Mouse (Mus musculus): Measurements from ENCODE around the gene Chmp3. TPM values are rescaled to one million over a fixed set of nuclear protein-coding genes. Genes with fewer than 3 reads are reported as not detected.
A peak's percentile ranks its signal among the peaks of the same experiment; 100 is the strongest.

Gene Chmp3
- polyA plus RNA-seq, 1 experiment from 2014 or later, result 53.6 TPM

DNA sequence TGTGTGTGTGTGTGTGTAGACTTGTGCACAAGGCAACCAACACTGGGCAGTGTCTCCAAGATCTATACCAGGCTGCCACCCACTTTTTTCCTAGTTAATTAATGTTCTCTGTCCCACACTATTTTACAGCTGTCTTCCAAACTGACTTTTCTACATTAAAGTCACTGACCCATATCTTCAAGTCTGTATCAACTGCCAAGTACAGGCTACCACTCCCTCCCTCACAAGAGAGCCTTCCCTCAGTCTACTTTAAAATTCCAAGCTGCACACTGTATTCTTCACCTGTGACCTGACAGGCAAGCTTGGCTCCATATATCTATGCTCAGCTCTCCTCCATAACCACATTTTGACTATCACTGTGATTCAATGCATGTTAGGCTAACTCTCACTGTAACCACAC is 69.6 kb downstream of the Chmp3 start:
- H3K4me3 ChIP-seq (ENCODE audit: low read depth, low read length), result no peak overlapping the region
- no peaks in the 10 kb centered on the region for H3K4me1 ChIP-seq (ENCODE audit: control insufficient read depth, insufficient read depth, low read length)
- no peak for DNase-seq (ENCODE audit: low spot score)
- no peak overlapping the region for H3K9ac ChIP-seq (replicated peaks; ENCODE audit: low read length)
- H3K9me3 ChIP-seq (replicated peaks; ENCODE audit: control insufficient read depth, low read length), result no peaks in the 10 kb centered on the region
- H3K27me3 ChIP-seq (ENCODE audit: control insufficient read depth, insufficient read depth, low read length), result no peaks in the 10 kb centered on the region
- no peak overlapping the region for H3K4me2 ChIP-seq (ENCODE audit: low read depth, low read length)
- ATAC-seq (replicated peaks; ENCODE audit: insufficient number of reproducible peaks, low FRiP score, low TSS enrichment, low read depth), result no peak
- H3K27ac ChIP-seq (replicated peaks; ENCODE audit: low read depth, low read length), result no peak overlapping the region
- peaks cover 3% of the 10 kb centered on the region for H3K36me3 ChIP-seq (replicated peaks; ENCODE audit: control insufficient read depth, insufficient read depth, low read depth, low read length)

- Histone ChIP-seq H3K27me3 (ENCODE audit: control insufficient read depth, insufficient read depth, low read length) (no peaks in the 10 kb centered on the region), H3K4me1 (ENCODE audit: control insufficient read depth, insufficient read depth, low read length) (no peaks in the 10 kb centered on the region), H3K9ac (replicated peaks; ENCODE audit: low read length) (no peak overlapping the region), H3K9me3 (replicated peaks; ENCODE audit: control insufficient read depth, low read length) (no peaks in the 10 kb centered on the region), H3K27ac (replicated peaks; ENCODE audit: low read depth, low read length) (no peak overlapping the region), H3K4me3 (ENCODE audit: low read depth, low read length) (no peak overlapping the region), H3K36me3 (replicated peaks; ENCODE audit: control insufficient read depth, insufficient read depth, low read depth, low read length) (peaks cover 3% of the 10 kb centered on the region), H3K4me2 (ENCODE audit: low read depth, low read length) (no peak overlapping the region)
- no peak for DNase-seq (ENCODE audit: low spot score)
- no peak for ATAC-seq (replicated peaks; ENCODE audit: insufficient number of reproducible peaks, low FRiP score, low TSS enrichment, low read depth)
- 80% methylated on average over 5 of the region's 5 CpGs for WGBS
These were observed 73.4 kb downstream of the Chmp3 start for GRCm38 (mm10) chr6:71616959-71617358.

- 87% methylated on average over 5 of the region's 5 CpGs for WGBS
- no peak for ATAC-seq (replicated peaks; ENCODE audit: insufficient number of reproducible peaks, low FRiP score, low TSS enrichment, low read depth)
- H3K4me2 ChIP-seq (ENCODE audit: low read depth, low read length), result no peak overlapping the region
- H3K9me3 ChIP-seq (replicated peaks; ENCODE audit: control insufficient read depth, low read length), result no peaks in the 10 kb centered on the region
- H3K27ac ChIP-seq (replicated peaks; ENCODE audit: low read depth, low read length), result no peak overlapping the region
- no peak for DNase-seq (ENCODE audit: low spot score)
- H3K4me3 ChIP-seq (ENCODE audit: low read depth, low read length), result no peak overlapping the region
- no peaks in the 10 kb centered on the region for H3K4me1 ChIP-seq (ENCODE audit: control insufficient read depth, insufficient read depth, low read length)
- H3K27me3 ChIP-seq (ENCODE audit: control insufficient read depth, insufficient read depth, low read length), result no peaks in the 10 kb centered on the region
- no peak overlapping the region for H3K9ac ChIP-seq (replicated peaks; ENCODE audit: low read length)
- peaks cover 2% of the 10 kb centered on the region; the same call in 1 of the 2 replicates for H3K36me3 ChIP-seq (replicated peaks; ENCODE audit: control insufficient read depth, insufficient read depth, low read depth, low read length)
These were observed 78.0 kb downstream of the Chmp3 start for GRCm38 (mm10) chr6:71621551-71621950.

DNA sequence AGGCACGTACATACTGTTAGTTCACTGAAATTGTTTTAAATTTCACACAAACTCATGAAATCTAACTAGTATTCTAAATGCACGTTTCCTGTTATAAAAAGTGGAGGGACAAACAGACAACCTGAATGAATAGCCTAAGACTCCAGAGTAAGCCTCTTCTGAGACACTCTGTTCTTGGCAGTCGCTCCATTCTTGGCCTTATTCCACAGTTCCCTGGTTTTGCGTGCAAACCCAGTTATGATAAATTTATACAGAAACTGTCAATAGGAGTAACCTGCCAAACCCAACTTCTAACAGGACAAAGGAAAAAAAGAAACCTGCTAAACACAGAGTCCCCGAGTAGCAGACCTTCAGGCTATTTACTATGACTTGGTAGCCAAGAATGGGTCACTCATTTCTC is 78.4 kb downstream of the Chmp3 start:
- H3K4me2 ChIP-seq (ENCODE audit: low read depth, low read length), result no peak overlapping the region
- WGBS, result 89% methylated on average over 5 of the region's 5 CpGs
- DNase-seq (ENCODE audit: low spot score) (no peak), ATAC-seq (replicated peaks; ENCODE audit: insufficient number of reproducible peaks, low FRiP score, low TSS enrichment, low read depth) (no peak)
- H3K4me3 ChIP-seq (ENCODE audit: low read depth, low read length), result no peak overlapping the region
- H3K4me1 ChIP-seq (ENCODE audit: control insufficient read depth, insufficient read depth, low read length), result no peaks in the 10 kb centered on the region
- H3K9me3 ChIP-seq (replicated peaks; ENCODE audit: control insufficient read depth, low read length), result no peaks in the 10 kb centered on the region
- H3K27ac ChIP-seq (replicated peaks; ENCODE audit: low read depth, low read length), result no peak overlapping the region
- no peaks in the 10 kb centered on the region for H3K27me3 ChIP-seq (ENCODE audit: control insufficient read depth, insufficient read depth, low read length)
- H3K36me3 ChIP-seq (replicated peaks; ENCODE audit: control insufficient read depth, insufficient read depth, low read depth, low read length), result peaks cover 2% of the 10 kb centered on the region; the same call in 1 of the 2 replicates
- no peak overlapping the region for H3K9ac ChIP-seq (replicated peaks; ENCODE audit: low read length)

GRCm38 (mm10) chr6:71624723-71625122 is 81.1 kb downstream of the Chmp3 start:
- Histone ChIP-seq H3K9ac (replicated peaks; ENCODE audit: low read length) (no peak overlapping the region), H3K27ac (replicated peaks; ENCODE audit: low read depth, low read length) (no peak overlapping the region), H3K4me1 (ENCODE audit: control insufficient read depth, insufficient read depth, low read length) (no peaks in the 10 kb centered on the region), H3K4me2 (ENCODE audit: low read depth, low read length) (no peak overlapping the region), H3K4me3 (ENCODE audit: low read depth, low read length) (no peak overlapping the region), H3K9me3 (replicated peaks; ENCODE audit: control insufficient read depth, low read length) (no peaks in the 10 kb centered on the region), H3K36me3 (replicated peaks; ENCODE audit: control insufficient read depth, insufficient read depth, low read depth, low read length) (peaks cover 2% of the 10 kb centered on the region; the same call in 1 of the 2 replicates), H3K27me3 (ENCODE audit: control insufficient read depth, insufficient read depth, low read length) (no peaks in the 10 kb centered on the region)
- ATAC-seq (replicated peaks; ENCODE audit: insufficient number of reproducible peaks, low FRiP score, low TSS enrichment, low read depth) (no peak), DNase-seq (ENCODE audit: low spot score) (peak; percentile 65)

DNA sequence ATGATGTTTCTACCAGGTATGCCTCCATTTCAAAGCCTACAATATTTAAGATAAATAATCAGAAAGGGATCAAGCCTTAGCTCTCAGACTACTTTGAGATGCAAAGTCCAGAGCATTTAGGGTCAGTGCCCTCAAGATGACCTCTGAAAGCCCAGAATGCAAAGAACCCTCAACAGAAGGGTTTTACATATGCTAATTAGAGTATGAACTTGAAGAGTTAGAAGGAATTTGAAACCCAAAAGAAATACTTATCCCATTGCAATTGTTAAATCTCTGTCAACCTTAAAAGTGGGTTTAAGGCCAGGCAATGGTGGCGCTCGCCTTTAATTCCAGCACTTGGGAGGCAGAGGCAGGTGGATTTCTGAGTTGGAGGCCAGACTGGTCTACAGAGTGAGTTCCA is 82.4 kb downstream of the Chmp3 start:
- 94% methylated on average over 2 of the region's 2 CpGs for WGBS

DNA sequence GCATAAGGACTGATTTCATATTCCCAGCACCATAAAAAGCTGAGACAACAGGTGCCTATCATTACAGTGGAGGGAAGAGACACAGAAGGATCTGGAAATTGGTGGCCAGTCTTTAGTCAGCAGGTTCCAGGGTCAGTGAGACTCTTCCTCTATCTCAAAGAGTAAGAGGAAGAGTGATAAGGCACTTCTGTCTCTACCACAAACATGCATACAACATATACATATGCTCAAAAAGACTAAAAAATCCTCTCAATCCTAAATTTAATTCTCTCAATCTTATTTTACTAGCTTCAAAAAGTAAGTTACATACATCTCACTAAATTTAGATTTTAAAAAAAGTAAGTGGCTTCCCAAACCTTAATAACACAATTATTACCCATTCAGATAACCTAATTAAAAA is 83.7 kb downstream of the Chmp3 start:
- Histone ChIP-seq H3K4me3 (ENCODE audit: low read depth, low read length) (no peak overlapping the region), H3K36me3 (replicated peaks; ENCODE audit: control insufficient read depth, insufficient read depth, low read depth, low read length) (peaks cover 2% of the 10 kb centered on the region; the same call in 1 of the 2 replicates), H3K4me1 (ENCODE audit: control insufficient read depth, insufficient read depth, low read length) (no peaks in the 10 kb centered on the region), H3K27me3 (ENCODE audit: control insufficient read depth, insufficient read depth, low read length) (no peaks in the 10 kb centered on the region), H3K27ac (replicated peaks; ENCODE audit: low read depth, low read length) (no peak overlapping the region), H3K9me3 (replicated peaks; ENCODE audit: control insufficient read depth, low read length) (no peaks in the 10 kb centered on the region), H3K9ac (replicated peaks; ENCODE audit: low read length) (no peak overlapping the region), H3K4me2 (ENCODE audit: low read depth, low read length) (no peak overlapping the region)
- DNase-seq (ENCODE audit: low spot score) (no peak), ATAC-seq (replicated peaks; ENCODE audit: insufficient number of reproducible peaks, low FRiP score, low TSS enrichment, low read depth) (no peak)

More for the DNA sequence above, 82.4 kb downstream of the Chmp3 start:
- Histone ChIP-seq H3K4me1 (ENCODE audit: control insufficient read depth, insufficient read depth, low read length) (no peaks in the 10 kb centered on the region), H3K27me3 (ENCODE audit: control insufficient read depth, insufficient read depth, low read length) (no peaks in the 10 kb centered on the region), H3K9me3 (replicated peaks; ENCODE audit: control insufficient read depth, low read length) (no peaks in the 10 kb centered on the region), H3K36me3 (replicated peaks; ENCODE audit: control insufficient read depth, insufficient read depth, low read depth, low read length) (peaks cover 2% of the 10 kb centered on the region; the same call in 1 of the 2 replicates), H3K9ac (replicated peaks; ENCODE audit: low read length) (no peak overlapping the region), H3K4me2 (ENCODE audit: low read depth, low read length) (no peak overlapping the region), H3K27ac (replicated peaks; ENCODE audit: low read depth, low read length) (no peak overlapping the region), H3K4me3 (ENCODE audit: low read depth, low read length) (no peak overlapping the region)
- no peak for DNase-seq (ENCODE audit: low spot score)
- no peak for ATAC-seq (replicated peaks; ENCODE audit: insufficient number of reproducible peaks, low FRiP score, low TSS enrichment, low read depth)

DNA sequence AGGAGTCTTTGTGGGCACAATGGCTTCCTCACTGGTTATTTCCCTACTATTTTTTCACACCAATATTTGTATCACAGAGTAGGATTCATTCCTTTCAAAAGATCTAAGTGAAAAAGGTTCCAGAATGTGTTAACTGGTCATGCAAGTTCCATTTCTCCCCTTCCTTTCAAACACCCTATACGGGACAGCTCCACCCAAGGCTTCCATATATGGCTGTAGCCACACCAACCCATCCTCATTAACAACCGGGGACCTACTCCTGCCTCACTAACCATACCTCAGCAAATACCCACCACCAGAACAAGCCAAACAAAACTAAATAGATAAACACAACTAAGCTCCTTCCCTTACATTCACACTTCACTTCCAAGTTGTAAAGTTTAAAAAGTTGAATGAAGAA is 87.6 kb downstream of the Chmp3 start:
- Histone ChIP-seq H3K27ac (replicated peaks; ENCODE audit: low read depth, low read length) (no peak overlapping the region), H3K9me3 (replicated peaks; ENCODE audit: control insufficient read depth, low read length) (no peaks in the 10 kb centered on the region), H3K4me3 (ENCODE audit: low read depth, low read length) (peak overlapping the region; percentile 69), H3K27me3 (ENCODE audit: control insufficient read depth, insufficient read depth, low read length) (no peaks in the 10 kb centered on the region), H3K4me2 (ENCODE audit: low read depth, low read length) (peak overlapping the region; percentile 70), H3K36me3 (replicated peaks; ENCODE audit: control insufficient read depth, insufficient read depth, low read depth, low read length) (no peaks in the 10 kb centered on the region; the same call in 1 of the 2 replicates), H3K9ac (replicated peaks; ENCODE audit: low read length) (no peak overlapping the region), H3K4me1 (ENCODE audit: control insufficient read depth, insufficient read depth, low read length) (no peaks in the 10 kb centered on the region)
- 14% methylated on average over 2 of the region's 2 CpGs for WGBS
- DNase-seq (ENCODE audit: low spot score), result no peak
- ATAC-seq (replicated peaks; ENCODE audit: insufficient number of reproducible peaks, low FRiP score, low TSS enrichment, low read depth), result no peak
